In the genomic region with DNA sequence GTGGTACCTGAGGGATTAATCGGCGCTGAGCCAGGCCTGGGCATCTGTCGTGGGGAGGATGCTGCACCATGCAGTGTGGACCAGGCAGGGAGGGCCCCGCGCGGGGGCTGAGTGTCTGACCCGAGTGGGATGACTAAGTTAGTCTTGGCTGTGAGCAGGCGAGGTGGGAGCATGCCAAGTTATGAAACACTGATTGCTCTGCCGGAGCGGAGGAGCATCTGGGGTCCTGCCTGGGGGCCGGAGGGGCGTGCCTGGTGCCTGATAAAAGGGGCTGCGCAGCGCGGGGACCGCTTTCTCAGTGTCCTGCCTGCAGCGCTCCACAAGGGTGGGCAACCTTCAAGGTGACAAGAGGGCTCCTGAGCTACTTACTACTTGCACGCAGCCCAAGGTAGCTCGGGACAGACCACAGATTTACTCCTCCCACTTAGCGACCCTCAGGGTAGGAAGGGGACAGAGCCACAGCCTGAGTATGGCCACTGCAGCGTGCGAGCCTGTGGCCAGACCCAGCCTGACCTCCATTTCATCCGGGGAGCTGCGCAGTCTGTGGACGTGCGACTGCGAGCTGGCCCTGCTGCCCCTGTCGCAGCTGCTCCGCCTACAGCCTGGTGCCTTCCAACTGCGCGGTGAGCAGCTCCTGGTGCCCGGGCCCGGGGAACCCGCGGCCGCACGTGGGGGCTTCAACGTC, we compare ENCODE assay signal across 9 mouse cellular contexts. TPM values are rescaled to one million over a fixed set of nuclear protein-coding genes. Genes with fewer than 3 reads are reported as not detected.
DNase-seq lines count a peak whose midpoint lies in the region; ATAC-seq and TF ChIP-seq lines count a peak whose summit lies in the region.
"Had no signal": no experiment of that assay in that cellular context is flagged by ENCODE, and none has a peak within 500 bp of the region (broad histone marks: within the 10 kb centered on the region; RNA-seq: fewer than 3 reads in every experiment).

Gene Medag (plus strand): TSS at position 241 of the 685 bp plus-strand sequence.

- H3K4me3 ChIP-seq in ES-Bruce4 (ENCODE audit: low read depth, low read length), result peak within 1 kb of the TSS; percentile 38
- peak within 1 kb of the TSS; percentile 23; the same call in 1 of the 2 replicates for H3K4me3 ChIP-seq in lung, postnatal 0 days (ENCODE audit: low read depth, low read length)
- H3K4me3 ChIP-seq: megakaryocyte, embryonic 14.5 days had no signal

- peak within 1 kb of the TSS; percentile 53 for H3K4me2 ChIP-seq in lung, postnatal 0 days (replicated peaks; ENCODE audit: low read depth, low read length)

- 6% methylated on average over 36 of the region's 38 CpGs for WGBS in lung, postnatal 0 days

- no peaks in the 10 kb centered on the region for H3K36me3 ChIP-seq in ES-Bruce4 (ENCODE audit: control insufficient read depth, insufficient read depth, low read length, poor library complexity, severe bottlenecking)
- no peaks in the 10 kb centered on the region for H3K36me3 ChIP-seq in lung, postnatal 0 days (ENCODE audit: insufficient read depth, low read length)

- ATAC-seq in lung, postnatal 0 days, result peak; percentile 83

- no peak within 1 kb of the TSS for H3K27ac ChIP-seq in ES-Bruce4 (ENCODE audit: insufficient read depth, low read length)
- H3K27ac ChIP-seq in lung, postnatal 0 days (ENCODE audit: low read length), result no peak within 1 kb of the TSS

- DNase-seq in cerebellum, adult 9-10 months, result peak; percentile 78
- peak; percentile 33 to 41 for DNase-seq in frontal cortex, postnatal 10 days (ENCODE audit: low spot score in 2 of 2)
- DNase-seq in heart, postnatal 4 days, result peak; percentile 84
- peak; percentile 18 to 28 for DNase-seq in layer of hippocampus, postnatal 25 days (ENCODE audit: extremely low spot score in 1 of 2, low spot score in 1 of 2)
- peak; percentile 70 for DNase-seq in lung, postnatal 0 days (ENCODE audit: low spot score)
- DNase-seq in retina, postnatal 7 days (ENCODE audit: low read depth, low spot score), result peak; percentile 19
- DNase-seq in thymus, postnatal 14 days, result no peak

- peaks cover 4% of the 10 kb centered on the region; the same call in 1 of the 2 replicates for H3K27me3 ChIP-seq in ES-Bruce4 (ENCODE audit: control insufficient read depth, insufficient read depth, low read length, poor library complexity, severe bottlenecking)
- H3K27me3 ChIP-seq in lung, postnatal 0 days (replicated peaks; ENCODE audit: insufficient read depth, low read length), result 0 out of 2 replicates have a peak, but pooled peaks cover 2% of the 10 kb centered on the region

- TF ChIP-seq EP300 in ES-Bruce4 (IDR thresholded peaks at IDR 0.05; ENCODE audit: insufficient read depth, low read depth, low read length), result no peak
- TF ChIP-seq EP300 in lung, postnatal 0 days (IDR thresholded peaks at IDR 0.05), result no peak

- H3K9ac ChIP-seq in ES-Bruce4 (ENCODE audit: low read depth, poor library complexity, severe bottlenecking), result no peak within 1 kb of the TSS
- peak within 1 kb of the TSS; percentile 26; the same call in 1 of the 2 replicates for H3K9ac ChIP-seq in lung, postnatal 0 days (replicated peaks; ENCODE audit: low read depth)

- TF ChIP-seq CTCF in ES-Bruce4 (IDR thresholded peaks at IDR 0.05; ENCODE audit: low read depth, low read length), result no peak
- TF ChIP-seq CTCF in lung, postnatal 0 days (IDR thresholded peaks at IDR 0.05), result no peak

- no peaks in the 10 kb centered on the region for H3K9me3 ChIP-seq in ES-Bruce4 (replicated peaks; ENCODE audit: control insufficient read depth, insufficient read depth, low read length, poor library complexity, severe bottlenecking)
- no peaks in the 10 kb centered on the region for H3K9me3 ChIP-seq in lung, postnatal 0 days (ENCODE audit: low read length)

- H3K4me1 ChIP-seq in ES-Bruce4 (ENCODE audit: control insufficient read depth, insufficient read depth, low read length), result no peaks in the 10 kb centered on the region
- peaks cover 4% of the 10 kb centered on the region; the same call in 1 of the 2 replicates for H3K4me1 ChIP-seq in lung, postnatal 0 days (ENCODE audit: insufficient read depth, low read depth, low read length)

- TF ChIP-seq POLR2A in ES-Bruce4 (IDR thresholded peaks at IDR 0.05; ENCODE audit: insufficient read depth, low read length), result no peak

RNA-seq across cellular contexts. Expression of gene Medag, which starts in this region (rescaled TPM):
- 0.30 and 0.91 TPM in 2 replicates for polyA plus RNA-seq in ES-Bruce4 (2011; ENCODE audit: insufficient read depth, insufficient read length, low read depth, missing spikeins)
- total RNA-seq in heart, postnatal 4 days (2021), result 10 to 100 TPM; 14.8 to 14.9 TPM
- 1 to 10 TPM; 2.1 to 2.6 TPM for total RNA-seq in layer of hippocampus, postnatal 25 days (2021)
- 2.0 and 2.3 TPM in 2 replicates for polyA plus RNA-seq in lung, postnatal 0 days (2015; fragmentation: Nextera tagmentation; extraction: Ambion mirVana)

Comparison
In these comparisons a context has a peak if more than half of its experiments do, and no peak if none do; other contexts are left out.
1. RNA of gene Medag (total RNA-seq): 14.8 to 14.9 TPM in heart, postnatal 4 days; 2.1 to 2.6 TPM in layer of hippocampus, postnatal 25 days; every median in the first group is over 4 times any median in the second.